In genomic region chr1:181263216-181263615, GRCm38 (mm10) we compare ENCODE assay signal across 19 mouse cellular contexts.
"Had no signal": no experiment of that assay in that cellular context is flagged by ENCODE, and none has a peak within 500 bp of the region (broad histone marks: within the 10 kb centered on the region; RNA-seq: fewer than 3 reads in every experiment).

No protein-coding gene starts in this region.

- DNase-seq: lung, adult 18-20 months; lung, embryonic 14.5 days; lung, postnatal 10 days; lung, postnatal 4 days; midbrain, embryonic 14.5 days; retina, postnatal 1 day; right cerebral cortex, adult 18-20 months; right cerebral cortex, postnatal 25 days; right cerebral cortex, postnatal 4 days; spleen, adult 18-20 months; thymus, adult 18-20 months; thymus, postnatal 14 days; thymus, postnatal 36 days had no signal

- H3K4me3 ChIP-seq: midbrain, embryonic 10.5 days; midbrain, embryonic 12.5 days; myocyte; neural tube, embryonic 13.5 days; neural tube, embryonic 15.5 days had no signal

- H3K9me3 ChIP-seq: midbrain, embryonic 10.5 days; midbrain, embryonic 12.5 days; neural tube, embryonic 13.5 days; neural tube, embryonic 15.5 days had no signal

- H3K9ac ChIP-seq: lung, embryonic 14.5 days; midbrain, embryonic 12.5 days; neural tube, embryonic 13.5 days; neural tube, embryonic 15.5 days had no signal

- H3K36me3 ChIP-seq: midbrain, embryonic 10.5 days; midbrain, embryonic 12.5 days; neural tube, embryonic 13.5 days; neural tube, embryonic 15.5 days had no signal

- ATAC-seq: midbrain, embryonic 16.5 days had no signal

- H3K4me2 ChIP-seq: lung, embryonic 14.5 days; midbrain, embryonic 12.5 days; neural tube, embryonic 13.5 days; neural tube, embryonic 15.5 days had no signal

- H3K27ac ChIP-seq: midbrain, embryonic 10.5 days; midbrain, embryonic 12.5 days; neural tube, embryonic 13.5 days; neural tube, embryonic 15.5 days had no signal

- H3K4me1 ChIP-seq: neural tube, embryonic 15.5 days had no signal

- H3K27me3 ChIP-seq: neural tube, embryonic 13.5 days had no signal
